Mouse (Mus musculus) layer of hippocampus, postnatal 14 days (tissue): ENCODE results near the gene Taf1d. TPM values are rescaled to one million over a fixed set of nuclear protein-coding genes. Genes with fewer than 3 reads are reported as not detected.

Source experiments
- microRNA-seq, 2 experiments: library from miRNA; unstranded; fragments of <30 nt; microRNA quantifications; one replicate each; pipeline ENCODE4 v1.2.0; 2021
- total RNA-seq, 2 experiments: library from RNA; stranded (reverse); gene quantifications; 2 replicates each; pipeline ENCODE4 v1.2.3; 2021

Gene Taf1d
- total RNA-seq, 2 experiments from 2014 or later: 40.4 to 44.7 TPM

Small RNAs within 50 kb of the gene (microRNA-seq; reads per million reads assigned to microRNA genes)
- gene Gm49349 (0 reads per million in 2 experiments), gene mmu-mir-7650 (0 reads per million in 2 experiments)

Other genes starting within 250 kb of the Taf1d start
- gene Hephl1, start 194.1 kb upstream of the Taf1d start, total RNA-seq: not detected
- 1 to 10 TPM; 6.3 to 7.2 TPM for gene Vstm5, start 67.2 kb upstream of the Taf1d start, total RNA-seq
- 10 to 100 TPM; 35.4 to 36.7 TPM for gene Med17, start 26.3 kb upstream of the Taf1d start, total RNA-seq
- 10 to 100 TPM; 23.4 to 25.0 TPM for gene 4931406C07Rik, start 234 bp downstream of the Taf1d start, total RNA-seq
- gene Cep295, start 51.6 kb downstream of the Taf1d start, total RNA-seq: 10 to 100 TPM; 20.6 to 24.7 TPM
- 1 to 10 TPM; 7.1 to 7.3 TPM for gene Smco4, start 187.2 kb downstream of the Taf1d start, total RNA-seq